Mouse (Mus musculus): ENCODE measurements around the gene Frat2. TPM values are rescaled to one million over a fixed set of nuclear protein-coding genes. Genes with fewer than 3 reads are reported as not detected.

Frat2 gene
- polyA plus RNA-seq, 1 experiment from 2014 or later: 22.7 TPM

Other genes starting within 250 kb of the Frat2 start
- gene Slit1, start 104.5 kb downstream of the Frat2 start, polyA plus RNA-seq (2016; fragmentation: Nextera tagmentation; extraction: Ambion mirVana): 11.0 and 14.0 TPM in 2 replicates
- gene Arhgap19, start 46.1 kb downstream of the Frat2 start, polyA plus RNA-seq (2016; fragmentation: Nextera tagmentation; extraction: Ambion mirVana): 36.0 and 38.8 TPM in 2 replicates
- 18.1 and 20.5 TPM in 2 replicates for gene Frat1, start 18.2 kb downstream of the Frat2 start, polyA plus RNA-seq (2016; fragmentation: Nextera tagmentation; extraction: Ambion mirVana)
- gene Rrp12, start 48.0 kb upstream of the Frat2 start, polyA plus RNA-seq (2016; fragmentation: Nextera tagmentation; extraction: Ambion mirVana): 24.3 and 28.1 TPM in 2 replicates
- 621 and 639 TPM in 2 replicates for gene Pgam1, start 63.8 kb upstream of the Frat2 start, polyA plus RNA-seq (2016; fragmentation: Nextera tagmentation; extraction: Ambion mirVana)
- gene Exosc1, start 85.3 kb upstream of the Frat2 start, polyA plus RNA-seq (2016; fragmentation: Nextera tagmentation; extraction: Ambion mirVana): 77.7 and 83.2 TPM in 2 replicates
- 79.5 and 82.5 TPM in 2 replicates for gene Zdhhc16, start 85.3 kb upstream of the Frat2 start, polyA plus RNA-seq (2016; fragmentation: Nextera tagmentation; extraction: Ambion mirVana)
- 32.2 and 36.7 TPM in 2 replicates for gene Mms19, start 133.0 kb upstream of the Frat2 start, polyA plus RNA-seq (2016; fragmentation: Nextera tagmentation; extraction: Ambion mirVana)
- gene Ubtd1, start 133.6 kb upstream of the Frat2 start, polyA plus RNA-seq (2016; fragmentation: Nextera tagmentation; extraction: Ambion mirVana): 7.1 and 7.8 TPM in 2 replicates
- gene Ankrd2, start 187.9 kb upstream of the Frat2 start, polyA plus RNA-seq (2016; fragmentation: Nextera tagmentation; extraction: Ambion mirVana): 0.28 and 0.49 TPM in 2 replicates
- gene Hoga1, start 197.5 kb upstream of the Frat2 start, polyA plus RNA-seq (2016; fragmentation: Nextera tagmentation; extraction: Ambion mirVana): 1.1 and 1.5 TPM in 2 replicates
- 0.14 TPM in 2 replicates for gene 4933411K16Rik, start 204.1 kb upstream of the Frat2 start, polyA plus RNA-seq (2016; fragmentation: Nextera tagmentation; extraction: Ambion mirVana)
- gene Morn4, start 238.2 kb upstream of the Frat2 start, polyA plus RNA-seq (2016; fragmentation: Nextera tagmentation; extraction: Ambion mirVana): 73.4 and 75.1 TPM in 2 replicates
- gene Pi4k2a, start 242.3 kb upstream of the Frat2 start, polyA plus RNA-seq (2016; fragmentation: Nextera tagmentation; extraction: Ambion mirVana): 31.0 and 32.0 TPM in 2 replicates

Data from forebrain, embryonic 12.5 days (tissue).